Comparison of ENCODE assay signal across 9 mouse cellular contexts in genomic region chr4:119223696-119224095, GRCm38 (mm10). TPM values are rescaled to one million over a fixed set of nuclear protein-coding genes. Genes with fewer than 3 reads are reported as not detected.
A peak's percentile ranks its signal among the peaks of the same experiment; 100 is the strongest.
DNase-seq lines count a peak whose midpoint lies in the region; ATAC-seq and TF ChIP-seq lines count a peak whose summit lies in the region.
"Had no signal": no experiment of that assay in that cellular context is flagged by ENCODE, and none has a peak within 500 bp of the region (broad histone marks: within the 10 kb centered on the region; RNA-seq: fewer than 3 reads in every experiment).

No protein-coding gene starts in this region.

- H3K79me2 ChIP-seq in CH12.LX (replicated peaks; ENCODE audit: control insufficient read depth, extremely low read depth, insufficient read depth, poor library complexity, severe bottlenecking): no peaks in the 10 kb centered on the region

- no peak for TF ChIP-seq POLR2A in CH12.LX (IDR thresholded peaks at IDR 0.05; ENCODE audit: low read depth, low read length)

- H3K36me3 ChIP-seq in hindbrain, postnatal 0 days (ENCODE audit: insufficient read depth, low read length): peaks cover 41% of the 10 kb centered on the region; the same call in 1 of the 2 replicates
- peaks cover 40% of the 10 kb centered on the region for H3K36me3 ChIP-seq in hindbrain, embryonic 14.5 days (replicated peaks; ENCODE audit: control insufficient read depth, insufficient read depth)
- peaks cover 23 to 50% of the 10 kb centered on the region in 2 experiments for H3K36me3 ChIP-seq in CH12.LX (replicated peaks in 1 of 2; ENCODE audit: control insufficient read depth in 1 of 2, insufficient read depth in 1 of 2, low read length in 1 of 2)
- peaks cover 52% of the 10 kb centered on the region for H3K36me3 ChIP-seq in lung, embryonic 14.5 days (ENCODE audit: insufficient read depth)
- H3K36me3 ChIP-seq in hindbrain, embryonic 13.5 days: peaks cover 53% of the 10 kb centered on the region

- no peak overlapping the region for H3K27ac ChIP-seq in hindbrain, postnatal 0 days
- no peak overlapping the region for H3K27ac ChIP-seq in hindbrain, embryonic 14.5 days
- no peak overlapping the region for H3K27ac ChIP-seq in CH12.LX (ENCODE audit: insufficient read depth, low read depth)
- H3K27ac ChIP-seq in lung, embryonic 14.5 days (ENCODE audit: low read depth): no peak overlapping the region
- no peak overlapping the region for H3K27ac ChIP-seq in hindbrain, embryonic 13.5 days
- H3K27ac ChIP-seq: lung, embryonic 15.5 days had no signal

- no peaks in the 10 kb centered on the region for H3K27me3 ChIP-seq in hindbrain, postnatal 0 days (ENCODE audit: insufficient read depth, low read length)
- no peaks in the 10 kb centered on the region for H3K27me3 ChIP-seq in hindbrain, embryonic 14.5 days (ENCODE audit: control insufficient read depth, insufficient read depth, low read length)
- H3K27me3 ChIP-seq in CH12.LX (replicated peaks): no peaks in the 10 kb centered on the region
- no peaks in the 10 kb centered on the region for H3K27me3 ChIP-seq in lung, embryonic 14.5 days (ENCODE audit: insufficient read depth, low read length)
- no peaks in the 10 kb centered on the region for H3K27me3 ChIP-seq in hindbrain, embryonic 13.5 days
- H3K27me3 ChIP-seq: lung, embryonic 15.5 days had no signal

- peak; percentile 56 for ATAC-seq in hindbrain, postnatal 0 days
- ATAC-seq in hindbrain, embryonic 14.5 days (ENCODE audit: low FRiP score): no peak
- peak; percentile 63 for ATAC-seq in inflammation-experienced regulatory T-cells, adult 6 months
- ATAC-seq in lung, embryonic 14.5 days (ENCODE audit: insufficient read depth): no peak
- ATAC-seq in hindbrain, embryonic 13.5 days (ENCODE audit: low FRiP score): no peak

- TF ChIP-seq RAD21 in CH12.LX (IDR thresholded peaks at IDR 0.05; ENCODE audit: low read depth, low read length): peak; percentile 38

- TF ChIP-seq CTCF in hindbrain, postnatal 0 days (IDR thresholded peaks at IDR 0.05; ENCODE audit: low read depth): peak; percentile 77
- TF ChIP-seq CTCF in CH12.LX (conservative IDR thresholded peaks at IDR 0.05 in 1 of 2, IDR thresholded peaks at IDR 0.05 in 1 of 2; ENCODE audit: low read depth in 2 of 2, low read length in 2 of 2): peak; percentile 72 to 91
- TF ChIP-seq CTCF in lung, embryonic 14.5 days (IDR thresholded peaks at IDR 0.05; ENCODE audit: low read depth): peak; percentile 77

- H3K4me2 ChIP-seq in hindbrain, postnatal 0 days (ENCODE audit: low read depth, low read length): no peak overlapping the region
- no peak overlapping the region for H3K4me2 ChIP-seq in hindbrain, embryonic 14.5 days (replicated peaks)
- no peak overlapping the region for H3K4me2 ChIP-seq in CH12.LX (ENCODE audit: insufficient read depth, low read depth, poor library complexity, severe bottlenecking)
- H3K4me2 ChIP-seq in lung, embryonic 14.5 days: no peak overlapping the region
- H3K4me2 ChIP-seq in hindbrain, embryonic 13.5 days: no peak overlapping the region
- H3K4me2 ChIP-seq: lung, embryonic 15.5 days had no signal

- peak; percentile 29 for DNase-seq in hindbrain, postnatal 0 days (ENCODE audit: low spot score)
- DNase-seq in hindbrain, embryonic 14.5 days (ENCODE audit: low spot score): no peak
- DNase-seq in CH12.LX (ENCODE audit: extremely low read depth): peak; percentile 59
- DNase-seq in adrenal gland, postnatal 14 days: peak; percentile 73
- peak; percentile 37 for DNase-seq in lung, embryonic 14.5 days
- DNase-seq in thymus, postnatal 36 days: peak; percentile 17 to 18

- dilution Hi-C loops in CH12.LX (cut with MboI; ENCODE audit: extremely low pct_ligation_motif_present, extremely low pct_unique_long_range_greater_than_20kb, low sequenced_read_pairs): no loop called here

- no peak for TF ChIP-seq EP300 in CH12.LX (IDR thresholded peaks at IDR 0.05; ENCODE audit: low read length)

- H3K4me1 ChIP-seq in hindbrain, postnatal 0 days (ENCODE audit: insufficient read depth, low read length): no peaks in the 10 kb centered on the region
- no peaks in the 10 kb centered on the region for H3K4me1 ChIP-seq in hindbrain, embryonic 14.5 days (replicated peaks; ENCODE audit: control insufficient read depth, insufficient read depth, low read length)
- peaks cover 6 to 39% of the 10 kb centered on the region in 2 experiments; a peak in 3 of 4 replicates for H3K4me1 ChIP-seq in CH12.LX (ENCODE audit: control insufficient read depth in 1 of 2, insufficient read depth in 2 of 2)
- H3K4me1 ChIP-seq in lung, embryonic 14.5 days (ENCODE audit: insufficient read depth): no peaks in the 10 kb centered on the region
- H3K4me1 ChIP-seq in hindbrain, embryonic 13.5 days (replicated peaks): no peaks in the 10 kb centered on the region
- H3K4me1 ChIP-seq: lung, embryonic 15.5 days had no signal

- in situ Hi-C loops in CH12.LX (cut with MboI; ENCODE audit: low pct_ligation_motif_present, low pct_unique_long_range_greater_than_20kb, low sequenced_read_pairs): no loop called here

- H3K9me3 ChIP-seq in hindbrain, postnatal 0 days (ENCODE audit: low read length): no peaks in the 10 kb centered on the region
- no peaks in the 10 kb centered on the region for H3K9me3 ChIP-seq in hindbrain, embryonic 14.5 days (ENCODE audit: control insufficient read depth, low read length)
- no peaks in the 10 kb centered on the region for H3K9me3 ChIP-seq in CH12.LX (replicated peaks; ENCODE audit: low read length)
- H3K9me3 ChIP-seq in lung, embryonic 14.5 days (ENCODE audit: low read depth, low read length): no peaks in the 10 kb centered on the region
- H3K9me3 ChIP-seq in hindbrain, embryonic 13.5 days: no peaks in the 10 kb centered on the region
- H3K9me3 ChIP-seq: lung, embryonic 15.5 days had no signal

- H3K4me3 ChIP-seq in hindbrain, postnatal 0 days (ENCODE audit: low read length): no peak overlapping the region
- no peak overlapping the region for H3K4me3 ChIP-seq in hindbrain, embryonic 14.5 days (replicated peaks; ENCODE audit: low read length)
- no peak overlapping the region for H3K4me3 ChIP-seq in CH12.LX (replicated peaks in 1 of 3; ENCODE audit: low read depth in 2 of 3, low read length in 2 of 3, poor library complexity in 1 of 3)
- no peak overlapping the region for H3K4me3 ChIP-seq in lung, embryonic 14.5 days (ENCODE audit: low read depth, low read length)
- H3K4me3 ChIP-seq in hindbrain, embryonic 13.5 days: no peak overlapping the region
- H3K4me3 ChIP-seq: lung, embryonic 15.5 days had no signal

- no peak overlapping the region for H3K9ac ChIP-seq in hindbrain, postnatal 0 days (replicated peaks; ENCODE audit: low read length)
- no peak overlapping the region for H3K9ac ChIP-seq in hindbrain, embryonic 14.5 days
- no peak overlapping the region for H3K9ac ChIP-seq in CH12.LX (ENCODE audit: insufficient read depth, low read depth)
- H3K9ac ChIP-seq in lung, embryonic 14.5 days: no peak overlapping the region
- no peak overlapping the region for H3K9ac ChIP-seq in hindbrain, embryonic 13.5 days
- H3K9ac ChIP-seq: lung, embryonic 15.5 days had no signal

- WGBS in hindbrain, postnatal 0 days: 85% methylated on average over 1 of the region's 1 CpGs
- WGBS in hindbrain, embryonic 14.5 days: 77% methylated on average over 1 of the region's 1 CpGs
- WGBS in lung, embryonic 14.5 days: 90% methylated on average over 1 of the region's 1 CpGs
- 81% methylated on average over 1 of the region's 1 CpGs for WGBS in hindbrain, embryonic 13.5 days

RNA-seq across cellular contexts. Expression of gene Tmem269, which starts 5.7 kb away (rescaled TPM):
- total RNA-seq in hindbrain, postnatal 0 days (2014; rRNA removed): 0.37 TPM in 1 of 2 replicates, not detected in the other
- polyA plus RNA-seq in hindbrain, postnatal 0 days (2015; fragmentation: Nextera tagmentation; extraction: Ambion mirVana): 0.30 and 0.43 TPM in 2 replicates
- 0.25 TPM in 1 of 2 replicates, not detected in the other for polyA plus RNA-seq in hindbrain, embryonic 14.5 days (2014; fragmentation: Nextera tagmentation; extraction: Ambion mirVana)
- total RNA-seq in CH12.LX (2012; rRNA removed) (not detected in 2 replicates), CH12.LX (2014; rRNA removed) (0.16 TPM in 1 of 2 replicates, not detected in the other)
- polyA plus RNA-seq in CH12.LX (2012; ENCODE audit: insufficient read length, low read depth): 0.18 TPM in 1 of 2 replicates, not detected in the other
- total RNA-seq in adrenal gland, postnatal 14 days (2021): 0.30 TPM in 1 of 2 replicates, not detected in the other
- not detected for polyA plus RNA-seq in inflammation-experienced regulatory T-cells, adult 6 months (2017; shearing (Covaris generic))
- polyA plus RNA-seq in lung, embryonic 14.5 days (2014; fragmentation: Nextera tagmentation; extraction: Ambion mirVana): not detected in 2 replicates
- 0.39 and 0.43 TPM in 2 replicates for polyA plus RNA-seq in hindbrain, embryonic 13.5 days (2015; fragmentation: Nextera tagmentation; extraction: Ambion mirVana)
- polyA plus RNA-seq: lung, embryonic 15.5 days had no signal

RNA-seq across cellular contexts. Expression of gene AU022252, which starts 8.8 kb away (rescaled TPM):
- total RNA-seq in hindbrain, postnatal 0 days (2014; rRNA removed): 15.3 and 26.4 TPM in 2 replicates
- 19.8 and 20.5 TPM in 2 replicates for polyA plus RNA-seq in hindbrain, postnatal 0 days (2015; fragmentation: Nextera tagmentation; extraction: Ambion mirVana)
- polyA plus RNA-seq in hindbrain, embryonic 14.5 days (2014; fragmentation: Nextera tagmentation; extraction: Ambion mirVana): 26.3 and 28.2 TPM in 2 replicates
- total RNA-seq in CH12.LX (2012; rRNA removed) (7.5 and 8.7 TPM in 2 replicates), CH12.LX (2014; rRNA removed) (12.7 and 13.5 TPM in 2 replicates)
- polyA plus RNA-seq in CH12.LX (2012; ENCODE audit: insufficient read length, low read depth): 15.4 and 18.8 TPM in 2 replicates
- 24.6 and 30.8 TPM in 2 replicates for total RNA-seq in adrenal gland, postnatal 14 days (2021)
- polyA plus RNA-seq in inflammation-experienced regulatory T-cells, adult 6 months (2017; shearing (Covaris generic)): 10 to 100 TPM in 1 of 3 experiments, 1 to 10 TPM in 2; 6.3 to 10.7 (median 7.9) TPM
- 29.0 and 32.3 TPM in 2 replicates for polyA plus RNA-seq in lung, embryonic 14.5 days (2014; fragmentation: Nextera tagmentation; extraction: Ambion mirVana)
- polyA plus RNA-seq in hindbrain, embryonic 13.5 days (2015; fragmentation: Nextera tagmentation; extraction: Ambion mirVana): 32.5 and 33.4 TPM in 2 replicates

RNA-seq across cellular contexts. Expression of gene P3h1, which starts 9.0 kb away (rescaled TPM):
- 15.3 and 18.3 TPM in 2 replicates for total RNA-seq in hindbrain, postnatal 0 days (2014; rRNA removed)
- 9.1 and 9.8 TPM in 2 replicates for polyA plus RNA-seq in hindbrain, postnatal 0 days (2015; fragmentation: Nextera tagmentation; extraction: Ambion mirVana)
- 10.9 and 12.7 TPM in 2 replicates for polyA plus RNA-seq in hindbrain, embryonic 14.5 days (2014; fragmentation: Nextera tagmentation; extraction: Ambion mirVana)
- total RNA-seq in CH12.LX (2012; rRNA removed) (11.3 and 14.8 TPM in 2 replicates), CH12.LX (2014; rRNA removed) (27.1 and 29.2 TPM in 2 replicates)
- 31.6 and 32.0 TPM in 2 replicates for polyA plus RNA-seq in CH12.LX (2012; ENCODE audit: insufficient read length, low read depth)
- total RNA-seq in adrenal gland, postnatal 14 days (2021): 27.5 and 27.9 TPM in 2 replicates
- 1 to 10 TPM in 2 of 3 experiments, under 1 TPM in 1; 0.70 to 2.3 (median 1.7) TPM for polyA plus RNA-seq in inflammation-experienced regulatory T-cells, adult 6 months (2017; shearing (Covaris generic))
- polyA plus RNA-seq in lung, embryonic 14.5 days (2014; fragmentation: Nextera tagmentation; extraction: Ambion mirVana): 40.4 and 44.8 TPM in 2 replicates
- 12.2 and 13.2 TPM in 2 replicates for polyA plus RNA-seq in hindbrain, embryonic 13.5 days (2015; fragmentation: Nextera tagmentation; extraction: Ambion mirVana)

RNA-seq across cellular contexts. Expression of gene Svbp, which starts 28.6 kb away (rescaled TPM):
- total RNA-seq in hindbrain, postnatal 0 days (2014; rRNA removed): 40.9 and 64.7 TPM in 2 replicates
- polyA plus RNA-seq in hindbrain, postnatal 0 days (2015; fragmentation: Nextera tagmentation; extraction: Ambion mirVana): 175 and 179 TPM in 2 replicates
- 221 and 251 TPM in 2 replicates for polyA plus RNA-seq in hindbrain, embryonic 14.5 days (2014; fragmentation: Nextera tagmentation; extraction: Ambion mirVana)
- total RNA-seq in CH12.LX (2012; rRNA removed): 15.8 and 16.2 TPM in 2 replicates
- total RNA-seq in CH12.LX (2014; rRNA removed): 15.5 and 15.7 TPM in 2 replicates
- polyA plus RNA-seq in CH12.LX (2012; ENCODE audit: insufficient read length, low read depth): 21.8 and 23.5 TPM in 2 replicates
- total RNA-seq in adrenal gland, postnatal 14 days (2021): 19.0 and 22.5 TPM in 2 replicates
- polyA plus RNA-seq in inflammation-experienced regulatory T-cells, adult 6 months (2017; shearing (Covaris generic)): 10 to 100 TPM; 56.5 to 71.6 (median 62.1) TPM
- polyA plus RNA-seq in lung, embryonic 14.5 days (2014; fragmentation: Nextera tagmentation; extraction: Ambion mirVana): 134 TPM in 2 replicates
- polyA plus RNA-seq in hindbrain, embryonic 13.5 days (2015; fragmentation: Nextera tagmentation; extraction: Ambion mirVana): 244 and 245 TPM in 2 replicates

RNA-seq across cellular contexts. Expression of gene Cldn19, which starts 31.5 kb away (rescaled TPM):
- 3.6 and 5.1 TPM in 2 replicates for total RNA-seq in hindbrain, postnatal 0 days (2014; rRNA removed)
- polyA plus RNA-seq in hindbrain, postnatal 0 days (2015; fragmentation: Nextera tagmentation; extraction: Ambion mirVana): 1.1 and 1.7 TPM in 2 replicates
- polyA plus RNA-seq in hindbrain, embryonic 14.5 days (2014; fragmentation: Nextera tagmentation; extraction: Ambion mirVana): 1.1 and 1.4 TPM in 2 replicates
- not detected in 2 replicates for total RNA-seq in CH12.LX (2012; rRNA removed)
- not detected in 2 replicates for total RNA-seq in CH12.LX (2014; rRNA removed)
- polyA plus RNA-seq in CH12.LX (2012; ENCODE audit: insufficient read length, low read depth): 0.08 and 0.09 TPM in 2 replicates
- 0.19 and 0.41 TPM in 2 replicates for total RNA-seq in adrenal gland, postnatal 14 days (2021)
- polyA plus RNA-seq in inflammation-experienced regulatory T-cells, adult 6 months (2017; shearing (Covaris generic)): not detected
- not detected in 2 replicates for polyA plus RNA-seq in lung, embryonic 14.5 days (2014; fragmentation: Nextera tagmentation; extraction: Ambion mirVana)
- polyA plus RNA-seq in hindbrain, embryonic 13.5 days (2015; fragmentation: Nextera tagmentation; extraction: Ambion mirVana): 0.76 and 1.3 TPM in 2 replicates
- polyA plus RNA-seq: lung, embryonic 15.5 days had no signal

Comparison
In these comparisons a context has a peak if more than half of its experiments do, and no peak if none do; other contexts are left out.
1. ATAC-seq: peak in hindbrain, postnatal 0 days (single experiment) and inflammation-experienced regulatory T-cells, adult 6 months (single experiment); none in hindbrain, embryonic 14.5 days (single experiment), lung, embryonic 14.5 days (single experiment) and hindbrain, embryonic 13.5 days (single experiment).
2. Peak in every context shown above with its lines, with median percentiles within 50 percentile points of each other: CTCF ChIP-seq.